In genomic region chr2:131638996-131639605, GRCm38 (mm10) we compare ENCODE assay signal across 28 mouse cellular contexts.
DNase-seq lines count a peak whose midpoint lies in the region; ATAC-seq and TF ChIP-seq lines count a peak whose summit lies in the region.
"Had no signal": no experiment of that assay in that cellular context is flagged by ENCODE, and none has a peak within 500 bp of the region (broad histone marks: within the 10 kb centered on the region; RNA-seq: fewer than 3 reads in every experiment).

No protein-coding gene starts in this region.

- H3K9me3 ChIP-seq in hindbrain, embryonic 13.5 days = no peaks in the 10 kb centered on the region
- H3K9me3 ChIP-seq in hindbrain, embryonic 12.5 days (replicated peaks) = no peaks in the 10 kb centered on the region
- no peaks in the 10 kb centered on the region for H3K9me3 ChIP-seq in midbrain, postnatal 0 days (ENCODE audit: low read length)
- H3K9me3 ChIP-seq in midbrain, embryonic 11.5 days (ENCODE audit: control insufficient read depth, low read length) = no peaks in the 10 kb centered on the region
- H3K9me3 ChIP-seq: forebrain, embryonic 15.5 days; heart, embryonic 15.5 days; intestine, embryonic 15.5 days; limb, embryonic 13.5 days; liver, embryonic 13.5 days; lung, embryonic 15.5 days had no signal

- TF ChIP-seq POLR2A in olfactory bulb, adult 2 months (IDR thresholded peaks at IDR 0.05; ENCODE audit: insufficient read depth, low read depth, low read length) = no peak

- peaks cover 9% of the 10 kb centered on the region for H3K4me1 ChIP-seq in hindbrain, embryonic 13.5 days (replicated peaks)
- H3K4me1 ChIP-seq in hindbrain, embryonic 12.5 days = no peaks in the 10 kb centered on the region
- H3K4me1 ChIP-seq in midbrain, postnatal 0 days (ENCODE audit: insufficient read depth, low read length) = no peaks in the 10 kb centered on the region
- no peaks in the 10 kb centered on the region for H3K4me1 ChIP-seq in midbrain, embryonic 11.5 days (ENCODE audit: control insufficient read depth, insufficient read depth, low read length)
- peaks cover 11% of the 10 kb centered on the region for H3K4me1 ChIP-seq in olfactory bulb, adult 2 months (ENCODE audit: control insufficient read depth, insufficient read depth, low read length)
- H3K4me1 ChIP-seq: forebrain, embryonic 15.5 days; heart, embryonic 15.5 days; intestine, embryonic 15.5 days; liver, embryonic 13.5 days; lung, embryonic 15.5 days had no signal

- H3K4me2 ChIP-seq in hindbrain, embryonic 13.5 days = no peak overlapping the region
- H3K4me2 ChIP-seq in hindbrain, embryonic 12.5 days (replicated peaks) = no peak overlapping the region
- H3K4me2 ChIP-seq in midbrain, postnatal 0 days (ENCODE audit: low read depth, low read length, poor library complexity, severe bottlenecking) = no peak overlapping the region
- H3K4me2 ChIP-seq in midbrain, embryonic 11.5 days = no peak overlapping the region
- H3K4me2 ChIP-seq: forebrain, embryonic 15.5 days; heart, embryonic 15.5 days; intestine, embryonic 15.5 days; limb, embryonic 13.5 days; liver, embryonic 13.5 days; lung, embryonic 15.5 days had no signal

- no peak overlapping the region for H3K4me3 ChIP-seq in hindbrain, embryonic 13.5 days
- H3K4me3 ChIP-seq in hindbrain, embryonic 12.5 days = no peak overlapping the region
- H3K4me3 ChIP-seq in midbrain, postnatal 0 days (ENCODE audit: low read depth, low read length) = no peak overlapping the region
- H3K4me3 ChIP-seq in midbrain, embryonic 11.5 days (ENCODE audit: low read depth, low read length) = no peak overlapping the region
- no peak overlapping the region for H3K4me3 ChIP-seq in olfactory bulb, adult 2 months (ENCODE audit: insufficient read depth, low read depth, low read length)
- H3K4me3 ChIP-seq in layer of hippocampus, adult 2 months = no peak overlapping the region
- H3K4me3 ChIP-seq: erythroblast, embryonic 14.5 days; forebrain, embryonic 15.5 days; heart, adult 2 months; heart, embryonic 15.5 days; intestine, embryonic 15.5 days; limb, embryonic 13.5 days; liver, embryonic 13.5 days; lung, embryonic 15.5 days had no signal

- no peaks in the 10 kb centered on the region for H3K27me3 ChIP-seq in hindbrain, embryonic 13.5 days
- H3K27me3 ChIP-seq in hindbrain, embryonic 12.5 days = no peaks in the 10 kb centered on the region
- H3K27me3 ChIP-seq in midbrain, postnatal 0 days (ENCODE audit: insufficient read depth, low read length) = no peaks in the 10 kb centered on the region
- H3K27me3 ChIP-seq in midbrain, embryonic 11.5 days (ENCODE audit: control insufficient read depth, insufficient read depth, low read length) = no peaks in the 10 kb centered on the region
- H3K27me3 ChIP-seq: forebrain, embryonic 15.5 days; heart, embryonic 15.5 days; intestine, embryonic 15.5 days; limb, embryonic 13.5 days; liver, embryonic 13.5 days; lung, embryonic 15.5 days had no signal

- WGBS in hindbrain, embryonic 13.5 days = 49% methylated on average over 3 of the region's 3 CpGs
- 71% methylated on average over 3 of the region's 3 CpGs for WGBS in hindbrain, embryonic 12.5 days
- 57% methylated on average over 3 of the region's 3 CpGs for WGBS in midbrain, postnatal 0 days
- WGBS in midbrain, embryonic 11.5 days = 91% methylated on average over 3 of the region's 3 CpGs
- WGBS in olfactory bulb, adult 2 months = 14% methylated on average over 3 of the region's 3 CpGs

- DNase-seq in adrenal gland, postnatal 10 days = peak; percentile 21
- DNase-seq in adrenal gland, postnatal 4 days (ENCODE audit: low spot score in 2 of 2) = no peak
- DNase-seq in midbrain, postnatal 0 days (ENCODE audit: low spot score) = peak; percentile 56
- no peak for DNase-seq in midbrain, embryonic 11.5 days (ENCODE audit: low spot score, missing footprints)
- no peak for DNase-seq in layer of hippocampus, adult 2 months (ENCODE audit: low spot score in 2 of 2)
- DNase-seq: adrenal gland, postnatal 25 days; cerebellum, adult 11-12 months; cerebellum, postnatal 10 days; gastrocnemius, postnatal 14 days; heart, adult 2 months; heart, postnatal 4 days; kidney, adult 8-10 months; kidney, postnatal 10 days; liver, embryonic 13.5 days; right cerebral cortex, adult 18-20 months; right cerebral cortex, postnatal 4 days; thymus, postnatal 14 days had no signal

- no peak overlapping the region for H3K27ac ChIP-seq in hindbrain, embryonic 13.5 days
- no peak overlapping the region for H3K27ac ChIP-seq in hindbrain, embryonic 12.5 days
- H3K27ac ChIP-seq in midbrain, postnatal 0 days (ENCODE audit: low read depth, low read length) = no peak overlapping the region
- H3K27ac ChIP-seq in midbrain, embryonic 11.5 days (ENCODE audit: low read depth, low read length) = no peak overlapping the region
- peak overlapping the region; percentile 77 for H3K27ac ChIP-seq in olfactory bulb, adult 2 months (ENCODE audit: insufficient read depth, low read depth, low read length)
- no peak overlapping the region for H3K27ac ChIP-seq in layer of hippocampus, adult 2 months
- H3K27ac ChIP-seq: forebrain, embryonic 15.5 days; heart, adult 2 months; heart, embryonic 15.5 days; intestine, embryonic 15.5 days; limb, embryonic 13.5 days; liver, embryonic 13.5 days; lung, embryonic 15.5 days; macrophage had no signal

- no peaks in the 10 kb centered on the region for H3K36me3 ChIP-seq in hindbrain, embryonic 13.5 days
- no peaks in the 10 kb centered on the region for H3K36me3 ChIP-seq in hindbrain, embryonic 12.5 days
- H3K36me3 ChIP-seq in midbrain, postnatal 0 days (ENCODE audit: insufficient read depth, low read length) = no peaks in the 10 kb centered on the region
- H3K36me3 ChIP-seq in midbrain, embryonic 11.5 days (ENCODE audit: control insufficient read depth, insufficient read depth, low read length) = no peaks in the 10 kb centered on the region
- H3K36me3 ChIP-seq: forebrain, embryonic 15.5 days; heart, embryonic 15.5 days; intestine, embryonic 15.5 days; limb, embryonic 13.5 days; liver, embryonic 13.5 days; lung, embryonic 15.5 days had no signal

- H3K9ac ChIP-seq in hindbrain, embryonic 13.5 days = no peak overlapping the region
- H3K9ac ChIP-seq in hindbrain, embryonic 12.5 days = no peak overlapping the region
- no peak overlapping the region for H3K9ac ChIP-seq in midbrain, postnatal 0 days (replicated peaks; ENCODE audit: low read length, poor library complexity, severe bottlenecking)
- no peak overlapping the region for H3K9ac ChIP-seq in midbrain, embryonic 11.5 days (ENCODE audit: low read length)
- H3K9ac ChIP-seq: forebrain, embryonic 15.5 days; heart, embryonic 15.5 days; intestine, embryonic 15.5 days; limb, embryonic 13.5 days; liver, embryonic 13.5 days; lung, embryonic 15.5 days had no signal

- ATAC-seq in hindbrain, embryonic 13.5 days (ENCODE audit: low FRiP score) = peak; percentile 61; the same call in 1 of the 2 replicates
- ATAC-seq in hindbrain, embryonic 12.5 days (ENCODE audit: low FRiP score) = no peak
- no peak for ATAC-seq in midbrain, postnatal 0 days (ENCODE audit: low FRiP score)
- no peak for ATAC-seq in midbrain, embryonic 11.5 days (ENCODE audit: low FRiP score)
- ATAC-seq: forebrain, embryonic 15.5 days; intestine, embryonic 15.5 days; midbrain, embryonic 16.5 days had no signal

- TF ChIP-seq CTCF in midbrain, postnatal 0 days (IDR thresholded peaks at IDR 0.05) = no peak
- no peak for TF ChIP-seq CTCF in olfactory bulb, adult 2 months (IDR thresholded peaks at IDR 0.05; ENCODE audit: insufficient read depth, low read depth, low read length)
- TF ChIP-seq CTCF in layer of hippocampus, adult 2 months (conservative IDR thresholded peaks at IDR 0.05) = no peak

Comparison
In these comparisons a context has a peak if more than half of its experiments do, and no peak if none do; other contexts are left out.
1. DNase-seq: peak in adrenal gland, postnatal 10 days (single experiment) and midbrain, postnatal 0 days (single experiment); none in adrenal gland, postnatal 4 days (0 of 2), midbrain, embryonic 11.5 days (single experiment) and layer of hippocampus, adult 2 months (0 of 2).